Mouse (Mus musculus): ENCODE results near the gene Cd47. TPM values are rescaled to one million over a fixed set of nuclear protein-coding genes. Genes with fewer than 3 reads are reported as not detected.

The Cd47 gene
- polyA plus RNA-seq, 1 experiment from 2014 or later = 102 TPM

DNA sequence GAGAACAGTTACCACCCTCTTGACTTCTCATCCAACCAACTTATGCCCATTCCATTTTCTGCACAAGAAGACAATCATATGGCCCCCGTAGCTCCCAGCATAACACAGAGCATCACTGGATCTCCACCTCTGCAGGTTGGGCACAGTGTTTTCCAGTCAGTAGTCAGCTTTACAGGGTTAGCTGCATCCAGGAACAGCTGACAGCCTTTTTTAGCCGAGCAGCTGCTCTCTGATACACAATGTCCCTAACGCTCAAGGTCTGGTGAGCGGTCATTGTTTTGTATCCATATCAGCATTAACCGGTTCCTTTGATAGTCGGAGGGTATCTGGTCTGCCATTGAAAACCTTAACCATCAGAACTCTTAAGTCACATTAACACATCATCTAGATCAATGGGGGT, 53.3 kb downstream of the Cd47 start:
- Histone ChIP-seq H3K9ac (ENCODE audit: low read depth, low read length) (no peak overlapping the region), H3K36me3 (ENCODE audit: control insufficient read depth, insufficient read depth, low read length) (no peaks in the 10 kb centered on the region), H3K4me3 (ENCODE audit: low read depth, low read length) (no peak overlapping the region), H3K9me3 (ENCODE audit: control insufficient read depth, low read length) (no peaks in the 10 kb centered on the region), H3K4me2 (ENCODE audit: low read depth, low read length) (no peak overlapping the region), H3K27ac (replicated peaks; ENCODE audit: low read depth, low read length) (no peak overlapping the region), H3K4me1 (ENCODE audit: control insufficient read depth, insufficient read depth, low read length) (peaks cover 11% of the 10 kb centered on the region), H3K27me3 (replicated peaks; ENCODE audit: control insufficient read depth, insufficient read depth, low read length) (no peaks in the 10 kb centered on the region)
- 92% methylated on average over 6 of the region's 6 CpGs for WGBS
- DNase-seq (ENCODE audit: low spot score) (no peak), ATAC-seq (ENCODE audit: low read depth) (no peak)

DNA sequence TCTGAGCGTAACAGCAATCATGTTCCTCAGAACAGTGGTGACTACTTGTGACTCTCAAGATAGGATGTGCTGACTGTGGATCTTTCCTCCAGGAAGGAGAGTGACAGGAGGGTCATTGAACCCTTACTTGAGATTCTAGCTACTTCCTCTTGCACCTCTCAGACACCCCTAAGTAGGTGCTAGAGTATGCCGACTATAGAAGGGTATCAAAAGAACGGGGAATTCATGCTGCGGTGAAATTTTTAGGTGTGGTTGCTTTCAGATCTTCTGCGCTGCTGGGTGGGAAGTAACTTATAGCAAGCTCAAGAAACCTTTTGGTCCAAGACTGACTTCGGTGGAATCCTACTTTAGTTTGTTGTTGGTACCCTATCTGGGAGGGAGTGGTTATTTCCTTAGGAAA, 53.9 kb downstream of the Cd47 start:
- peak overlapping the region; percentile 54 for H3K4me2 ChIP-seq (ENCODE audit: low read depth, low read length)

GRCm38 (mm10) chr16:49854931-49855835, 54.9 kb downstream of the Cd47 start:
- ATAC-seq (ENCODE audit: low read depth) (peak; percentile 96), DNase-seq (ENCODE audit: low spot score) (peak; percentile 94)
- WGBS = 2% methylated on average over 23 of the region's 74 CpGs
- Histone ChIP-seq H3K9ac (ENCODE audit: low read depth, low read length) (peak overlapping the region; percentile 89), H3K4me1 (ENCODE audit: control insufficient read depth, insufficient read depth, low read length) (peaks cover 15% of the 10 kb centered on the region), H3K4me2 (ENCODE audit: low read depth, low read length) (peak overlapping the region; percentile 54), H3K4me3 (ENCODE audit: low read depth, low read length) (peak overlapping the region; percentile 94), H3K27me3 (replicated peaks; ENCODE audit: control insufficient read depth, insufficient read depth, low read length) (no peaks in the 10 kb centered on the region), H3K27ac (replicated peaks; ENCODE audit: low read depth, low read length) (peak overlapping the region; percentile 98), H3K9me3 (ENCODE audit: control insufficient read depth, low read length) (no peaks in the 10 kb centered on the region), H3K36me3 (ENCODE audit: control insufficient read depth, insufficient read depth, low read length) (no peaks in the 10 kb centered on the region)

More for the DNA sequence above, 53.9 kb downstream of the Cd47 start:
- Histone ChIP-seq H3K9ac (ENCODE audit: low read depth, low read length) (no peak overlapping the region), H3K27me3 (replicated peaks; ENCODE audit: control insufficient read depth, insufficient read depth, low read length) (no peaks in the 10 kb centered on the region), H3K4me1 (ENCODE audit: control insufficient read depth, insufficient read depth, low read length) (peaks cover 15% of the 10 kb centered on the region), H3K4me3 (ENCODE audit: low read depth, low read length) (no peak overlapping the region), H3K36me3 (ENCODE audit: control insufficient read depth, insufficient read depth, low read length) (no peaks in the 10 kb centered on the region), H3K9me3 (ENCODE audit: control insufficient read depth, low read length) (no peaks in the 10 kb centered on the region), H3K27ac (replicated peaks; ENCODE audit: low read depth, low read length) (no peak overlapping the region)
- 89% methylated on average over 6 of the region's 6 CpGs for WGBS
- no peak for ATAC-seq (ENCODE audit: low read depth)
- no peak for DNase-seq (ENCODE audit: low spot score)

GRCm38 (mm10) chr16:49855836-49856503, 55.6 kb downstream of the Cd47 start:
- Histone ChIP-seq H3K9ac (ENCODE audit: low read depth, low read length) (peak overlapping the region; percentile 89), H3K27me3 (replicated peaks; ENCODE audit: control insufficient read depth, insufficient read depth, low read length) (no peaks in the 10 kb centered on the region), H3K4me1 (ENCODE audit: control insufficient read depth, insufficient read depth, low read length) (peaks cover 15% of the 10 kb centered on the region), H3K36me3 (ENCODE audit: control insufficient read depth, insufficient read depth, low read length) (no peaks in the 10 kb centered on the region), H3K4me2 (ENCODE audit: low read depth, low read length) (peak overlapping the region; percentile 54), H3K4me3 (ENCODE audit: low read depth, low read length) (peak overlapping the region; percentile 94), H3K27ac (replicated peaks; ENCODE audit: low read depth, low read length) (peak overlapping the region; percentile 98), H3K9me3 (ENCODE audit: control insufficient read depth, low read length) (no peaks in the 10 kb centered on the region)
- WGBS = under 1% methylated on average over 20 of the region's 39 CpGs
- peak; percentile 78 for DNase-seq (ENCODE audit: low spot score)
- peak; percentile 76 for ATAC-seq (ENCODE audit: low read depth)

DNA sequence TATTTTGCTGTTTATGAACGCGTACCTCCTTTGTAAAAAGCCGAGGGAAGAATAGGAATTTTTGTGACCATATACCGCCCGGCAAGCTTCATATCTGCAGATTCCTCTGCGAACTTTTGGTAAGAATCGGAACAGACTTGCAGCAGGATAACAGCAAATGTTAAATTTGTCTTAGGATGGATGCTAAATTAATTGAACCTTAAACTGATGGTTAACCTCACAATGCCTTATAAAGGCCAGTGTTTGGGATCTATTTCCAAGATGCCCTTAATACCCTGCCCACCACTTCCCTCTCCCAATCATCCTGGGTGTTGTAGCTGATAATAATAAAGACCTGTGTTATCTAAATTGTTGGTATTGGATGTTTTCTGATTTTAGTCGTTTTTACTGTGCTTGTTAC, 56.3 kb downstream of the Cd47 start:
- Histone ChIP-seq H3K4me1 (ENCODE audit: control insufficient read depth, insufficient read depth, low read length) (peaks cover 15% of the 10 kb centered on the region), H3K27me3 (replicated peaks; ENCODE audit: control insufficient read depth, insufficient read depth, low read length) (no peaks in the 10 kb centered on the region), H3K4me2 (ENCODE audit: low read depth, low read length) (peak overlapping the region; percentile 54), H3K36me3 (ENCODE audit: control insufficient read depth, insufficient read depth, low read length) (no peaks in the 10 kb centered on the region), H3K9me3 (ENCODE audit: control insufficient read depth, low read length) (no peaks in the 10 kb centered on the region), H3K27ac (replicated peaks; ENCODE audit: low read depth, low read length) (no peak overlapping the region), H3K4me3 (ENCODE audit: low read depth, low read length) (peak overlapping the region; percentile 94), H3K9ac (ENCODE audit: low read depth, low read length) (peak overlapping the region; percentile 89)
- DNase-seq (ENCODE audit: low spot score) (no peak), ATAC-seq (ENCODE audit: low read depth) (no peak)
- WGBS = 14% methylated on average over 8 of the region's 8 CpGs

DNA sequence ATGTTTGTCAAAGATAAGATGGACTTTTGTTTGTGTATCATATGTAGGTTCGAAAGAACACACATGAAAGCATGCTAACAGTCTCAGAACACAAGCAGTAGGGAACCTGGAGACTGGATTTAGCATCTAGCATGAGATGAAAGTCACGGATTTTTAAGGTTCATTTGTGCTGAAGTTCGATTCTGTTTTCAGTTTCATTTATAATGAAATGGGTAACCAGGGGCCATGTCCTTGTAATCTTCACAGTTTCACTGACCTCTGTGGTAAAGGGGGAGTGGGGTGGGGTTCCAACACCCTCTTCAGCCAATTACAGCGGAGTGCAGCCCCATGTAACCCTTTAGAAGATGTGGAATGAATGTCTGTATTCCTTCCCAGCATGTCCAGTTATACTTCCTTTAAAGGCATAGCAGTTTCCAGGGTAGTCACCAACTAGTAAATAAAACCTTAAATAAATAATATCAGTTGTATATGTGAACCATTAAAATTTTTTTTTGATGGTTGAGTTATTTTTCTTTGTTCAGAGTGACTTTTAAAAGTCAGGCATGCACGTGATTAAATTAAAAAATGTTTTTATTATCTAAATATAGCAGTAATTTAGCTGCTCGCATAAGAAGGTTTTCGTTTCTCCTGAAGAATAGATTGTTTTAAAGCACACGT, 57.3 kb downstream of the Cd47 start:
- no peak for ATAC-seq (ENCODE audit: low read depth)
- H3K27me3 ChIP-seq (replicated peaks; ENCODE audit: control insufficient read depth, insufficient read depth, low read length) = no peaks in the 10 kb centered on the region
- H3K4me1 ChIP-seq (ENCODE audit: control insufficient read depth, insufficient read depth, low read length) = peaks cover 15% of the 10 kb centered on the region
- no peak overlapping the region for H3K9ac ChIP-seq (ENCODE audit: low read depth, low read length)
- no peak overlapping the region for H3K27ac ChIP-seq (replicated peaks; ENCODE audit: low read depth, low read length)
- no peaks in the 10 kb centered on the region for H3K9me3 ChIP-seq (ENCODE audit: control insufficient read depth, low read length)
- H3K4me3 ChIP-seq (ENCODE audit: low read depth, low read length) = peak overlapping the region; percentile 94
- WGBS = 51% methylated on average over 8 of the region's 8 CpGs
- peak overlapping the region; percentile 54 for H3K4me2 ChIP-seq (ENCODE audit: low read depth, low read length)
- no peak for DNase-seq (ENCODE audit: low spot score)
- no peaks in the 10 kb centered on the region for H3K36me3 ChIP-seq (ENCODE audit: control insufficient read depth, insufficient read depth, low read length)

DNA sequence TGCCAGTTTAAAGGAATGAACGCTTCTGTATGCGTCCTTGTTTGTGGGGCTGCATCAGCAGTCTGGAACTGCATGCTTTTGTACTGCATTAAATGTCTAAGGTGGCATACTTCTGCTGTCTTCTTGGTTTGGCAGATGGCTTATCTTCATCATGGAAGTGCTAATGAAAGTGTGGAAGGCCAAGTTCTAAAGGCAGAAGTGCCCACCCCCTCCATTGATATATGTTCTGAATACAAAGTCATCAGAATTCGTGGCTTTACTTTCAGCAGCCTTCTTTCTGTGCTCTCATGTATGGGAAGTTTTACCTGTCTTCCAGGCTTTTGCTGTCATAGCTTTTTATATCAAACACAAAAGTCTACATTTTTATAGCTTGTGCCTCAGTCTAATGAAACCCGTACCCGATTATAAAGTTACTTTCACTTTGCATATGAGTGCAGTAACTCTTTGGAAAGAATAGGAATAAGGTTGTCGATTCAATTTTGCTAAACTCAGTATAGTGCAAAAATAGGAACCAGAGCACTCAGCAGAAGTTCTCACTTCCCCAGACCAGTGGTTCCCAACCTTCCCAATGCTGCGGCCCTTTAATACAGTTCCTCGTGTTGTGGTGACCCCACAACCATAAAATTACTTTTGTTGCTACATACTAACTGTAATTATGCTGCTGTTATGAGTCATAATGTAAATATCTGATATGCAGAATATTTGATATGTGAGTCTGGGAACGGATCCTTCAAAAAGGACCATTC, 58.0 kb downstream of the Cd47 start:
- peak overlapping the region; percentile 94; the same call in 1 of the 2 replicates for H3K4me3 ChIP-seq (ENCODE audit: low read depth, low read length)
- H3K9ac ChIP-seq (ENCODE audit: low read depth, low read length) = no peak overlapping the region
- H3K27ac ChIP-seq (replicated peaks; ENCODE audit: low read depth, low read length) = no peak overlapping the region

More for the DNA sequence above, 58.0 kb downstream of the Cd47 start:
- H3K4me2 ChIP-seq (ENCODE audit: low read depth, low read length) = peak overlapping the region; percentile 54
- H3K4me1 ChIP-seq (ENCODE audit: control insufficient read depth, insufficient read depth, low read length) = peaks cover 15% of the 10 kb centered on the region
- ATAC-seq (ENCODE audit: low read depth) (no peak), DNase-seq (ENCODE audit: low spot score) (no peak)
- H3K9me3 ChIP-seq (ENCODE audit: control insufficient read depth, low read length) = no peaks in the 10 kb centered on the region
- 72% methylated on average over 9 of the region's 9 CpGs for WGBS
- H3K27me3 ChIP-seq (replicated peaks; ENCODE audit: control insufficient read depth, insufficient read depth, low read length) = no peaks in the 10 kb centered on the region
- H3K36me3 ChIP-seq (ENCODE audit: control insufficient read depth, insufficient read depth, low read length) = no peaks in the 10 kb centered on the region
